14 mouse cellular contexts compared by ENCODE assay signal in the genomic region with DNA sequence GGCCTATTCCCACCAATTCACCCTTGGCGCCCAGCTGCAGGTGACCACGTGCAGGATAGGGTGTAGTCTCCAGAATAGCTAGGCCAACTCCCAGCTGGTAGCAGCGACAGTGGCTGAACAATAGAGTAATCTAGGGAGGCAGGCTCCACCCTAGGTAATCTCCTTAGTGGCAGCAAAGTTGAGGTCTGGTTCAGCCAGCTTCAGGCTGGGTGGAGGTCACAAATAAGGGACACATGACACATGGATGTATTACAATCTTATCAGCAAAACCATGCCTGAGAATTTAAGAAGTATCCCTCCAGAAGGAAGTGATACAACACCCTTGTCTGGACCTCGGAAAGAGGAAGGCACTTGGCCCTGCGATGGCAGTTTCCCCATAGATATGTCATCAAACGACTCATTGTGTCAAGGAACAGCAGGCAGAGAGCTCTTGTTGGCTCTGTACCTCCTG. TPM values are rescaled to one million over a fixed set of nuclear protein-coding genes. Genes with fewer than 3 reads are reported as not detected.
DNase-seq lines count a peak whose midpoint lies in the region; ATAC-seq and TF ChIP-seq lines count a peak whose summit lies in the region.
"Had no signal": no experiment of that assay in that cellular context is flagged by ENCODE, and none has a peak within 500 bp of the region (broad histone marks: within the 10 kb centered on the region; RNA-seq: fewer than 3 reads in every experiment).

No protein-coding gene starts in this region.

- 36% methylated on average over 6 of the region's 6 CpGs for WGBS in liver, embryonic 11.5 days
- WGBS in midbrain, embryonic 10.5 days: 63% methylated on average over 6 of the region's 6 CpGs

- H3K27ac ChIP-seq in CH12.LX (ENCODE audit: insufficient read depth, low read depth): no peak overlapping the region
- peak overlapping the region; percentile 68 for H3K27ac ChIP-seq in liver, embryonic 11.5 days (ENCODE audit: low read depth, low read length)
- no peak overlapping the region for H3K27ac ChIP-seq in midbrain, embryonic 10.5 days (replicated peaks)
- H3K27ac ChIP-seq: heart, embryonic 10.5 days; limb, embryonic 13.5 days; neural tube, embryonic 12.5 days had no signal

- dilution Hi-C loops in CH12.LX (cut with MboI; ENCODE audit: extremely low pct_ligation_motif_present, extremely low pct_unique_long_range_greater_than_20kb, low sequenced_read_pairs): no loop called here

- TF ChIP-seq EP300 in CH12.LX (IDR thresholded peaks at IDR 0.05; ENCODE audit: low read length): no peak

- H3K36me3 ChIP-seq in CH12.LX (replicated peaks in 1 of 2; ENCODE audit: control insufficient read depth in 1 of 2, insufficient read depth in 1 of 2, low read length in 1 of 2): no peaks in the 10 kb centered on the region
- H3K36me3 ChIP-seq in liver, embryonic 11.5 days (ENCODE audit: control insufficient read depth, insufficient read depth, low read length): no peaks in the 10 kb centered on the region
- no peaks in the 10 kb centered on the region for H3K36me3 ChIP-seq in midbrain, embryonic 10.5 days
- H3K36me3 ChIP-seq: heart, embryonic 10.5 days; limb, embryonic 13.5 days; neural tube, embryonic 12.5 days had no signal

- in situ Hi-C loops in CH12.LX (cut with MboI; ENCODE audit: low pct_ligation_motif_present, low pct_unique_long_range_greater_than_20kb, low sequenced_read_pairs): no loop called here

- no peaks in the 10 kb centered on the region for H3K27me3 ChIP-seq in CH12.LX (replicated peaks)
- no peaks in the 10 kb centered on the region for H3K27me3 ChIP-seq in liver, embryonic 11.5 days (replicated peaks; ENCODE audit: control insufficient read depth, insufficient read depth, low read length)
- no peaks in the 10 kb centered on the region for H3K27me3 ChIP-seq in midbrain, embryonic 10.5 days (ENCODE audit: low read depth, poor library complexity, severe bottlenecking)
- H3K27me3 ChIP-seq: limb, embryonic 13.5 days; neural tube, embryonic 12.5 days had no signal

- peaks cover 0 to 8% of the 10 kb centered on the region in 2 experiments; a peak in 2 of 4 replicates for H3K4me1 ChIP-seq in CH12.LX (ENCODE audit: control insufficient read depth in 1 of 2, insufficient read depth in 2 of 2)
- peaks cover 25% of the 10 kb centered on the region for H3K4me1 ChIP-seq in liver, embryonic 11.5 days (replicated peaks; ENCODE audit: control insufficient read depth, insufficient read depth, low read length)
- H3K4me1 ChIP-seq in midbrain, embryonic 10.5 days: no peaks in the 10 kb centered on the region
- H3K4me1 ChIP-seq: heart, embryonic 10.5 days; neural tube, embryonic 12.5 days had no signal

- H3K4me3 ChIP-seq in CH12.LX (replicated peaks in 1 of 3; ENCODE audit: low read depth in 2 of 3, low read length in 2 of 3, poor library complexity in 1 of 3): no peak overlapping the region
- H3K4me3 ChIP-seq in liver, embryonic 11.5 days (ENCODE audit: low read depth, low read length): no peak overlapping the region
- no peak overlapping the region for H3K4me3 ChIP-seq in midbrain, embryonic 10.5 days
- H3K4me3 ChIP-seq: heart, embryonic 10.5 days; limb, embryonic 13.5 days; neural tube, embryonic 12.5 days had no signal

- H3K79me2 ChIP-seq in CH12.LX (replicated peaks; ENCODE audit: control insufficient read depth, extremely low read depth, insufficient read depth, poor library complexity, severe bottlenecking): no peaks in the 10 kb centered on the region

- TF ChIP-seq POLR2A in CH12.LX (IDR thresholded peaks at IDR 0.05; ENCODE audit: low read depth, low read length): no peak

- DNase-seq in CH12.LX (ENCODE audit: extremely low read depth) (peak; percentile 27), adipocyte (ENCODE audit: low spot score) (peak; percentile 55)
- DNase-seq in liver, embryonic 11.5 days (ENCODE audit: low spot score): peak; percentile 48
- no peak for DNase-seq in left cerebral cortex, postnatal 10 days (ENCODE audit: extremely low spot score in 1 of 2, low spot score in 2 of 2)
- DNase-seq in spleen, adult 18-20 months: no peak
- DNase-seq in midbrain, embryonic 10.5 days (ENCODE audit: low spot score): no peak
- DNase-seq: adrenal gland, postnatal 10 days; cerebellum, adult 9-10 months; forebrain, postnatal 0 days; lung, postnatal 4 days had no signal

- intact Hi-C loops in left cerebral cortex, postnatal 10 days (cut with DNase I): no loop called here

- no peak overlapping the region for H3K9ac ChIP-seq in CH12.LX (ENCODE audit: insufficient read depth, low read depth)
- no peak overlapping the region for H3K9ac ChIP-seq in liver, embryonic 11.5 days (ENCODE audit: low read depth, low read length)
- H3K9ac ChIP-seq: forebrain, postnatal 0 days; limb, embryonic 13.5 days; neural tube, embryonic 12.5 days had no signal

- no peak for TF ChIP-seq RAD21 in CH12.LX (IDR thresholded peaks at IDR 0.05; ENCODE audit: low read depth, low read length)

- no peak overlapping the region for H3K4me2 ChIP-seq in CH12.LX (ENCODE audit: insufficient read depth, low read depth, poor library complexity, severe bottlenecking)
- H3K4me2 ChIP-seq in liver, embryonic 11.5 days: no peak overlapping the region
- H3K4me2 ChIP-seq: limb, embryonic 13.5 days; neural tube, embryonic 12.5 days had no signal

- no peaks in the 10 kb centered on the region for H3K9me3 ChIP-seq in CH12.LX (replicated peaks; ENCODE audit: low read length)
- H3K9me3 ChIP-seq in liver, embryonic 11.5 days (ENCODE audit: control insufficient read depth, low read length): no peaks in the 10 kb centered on the region
- no peaks in the 10 kb centered on the region for H3K9me3 ChIP-seq in midbrain, embryonic 10.5 days (replicated peaks)
- H3K9me3 ChIP-seq: heart, embryonic 10.5 days; limb, embryonic 13.5 days; neural tube, embryonic 12.5 days had no signal

- ATAC-seq in liver, embryonic 11.5 days (replicated peaks; ENCODE audit: low FRiP score): peak; percentile 89
- ATAC-seq in megakaryocyte progenitor cell, adult 5-6 weeks (replicated peaks; ENCODE audit: poor library complexity): peak; percentile 95
- ATAC-seq: forebrain, postnatal 0 days had no signal

- no peak for TF ChIP-seq CTCF in CH12.LX (conservative IDR thresholded peaks at IDR 0.05 in 1 of 2, IDR thresholded peaks at IDR 0.05 in 1 of 2; ENCODE audit: low read depth in 2 of 2, low read length in 2 of 2)

TF ChIP-seq in CH12.LX, 34 proteins besides CTCF, POLR2A, EP300 and RAD21:
- TF ChIP-seq RCOR1 (conservative IDR thresholded peaks at IDR 0.05; ENCODE audit: low read depth, low read length) (no peak), IRF4 (IDR thresholded peaks at IDR 0.05; ENCODE audit: low read depth, low read length) (no peak), SMC3 (IDR thresholded peaks at IDR 0.05; ENCODE audit: low read depth, low read length) (no peak)

RNA-seq across cellular contexts. Expression of a gene that starts 16.1 kb away (rescaled TPM):
- 0.25 and 0.38 TPM in 2 replicates for total RNA-seq in CH12.LX (2012; rRNA removed)
- not detected in 2 replicates for total RNA-seq in CH12.LX (2014; rRNA removed)
- 0.60 and 0.70 TPM in 2 replicates for polyA plus RNA-seq in CH12.LX (2012; ENCODE audit: insufficient read length, low read depth)
- polyA plus RNA-seq in liver, embryonic 11.5 days (2014; fragmentation: Nextera tagmentation; extraction: Ambion mirVana): 0.26 and 0.44 TPM in 2 replicates
- not detected in 2 replicates for total RNA-seq in megakaryocyte progenitor cell, adult 5-6 weeks (2015)
- total RNA-seq in megakaryocyte progenitor cell, adult 5-6 weeks (2017): 0.10 and 0.21 TPM in 2 replicates
- 1 to 10 TPM; 1.9 to 4.4 TPM for total RNA-seq in left cerebral cortex, postnatal 10 days (2021)
- polyA plus RNA-seq in midbrain, embryonic 10.5 days (2016; fragmentation: Nextera tagmentation; extraction: Ambion mirVana): 0.35 and 0.57 TPM in 2 replicates

RNA-seq across cellular contexts. Expression of a gene that starts 19.5 kb away (rescaled TPM):
- total RNA-seq in CH12.LX (2012; rRNA removed): 0.46 and 0.89 TPM in 2 replicates
- total RNA-seq in CH12.LX (2014; rRNA removed): 2.2 and 2.9 TPM in 2 replicates
- 1.4 and 2.6 TPM in 2 replicates for polyA plus RNA-seq in CH12.LX (2012; ENCODE audit: insufficient read length, low read depth)
- polyA plus RNA-seq in liver, embryonic 11.5 days (2014; fragmentation: Nextera tagmentation; extraction: Ambion mirVana): 2.2 and 2.4 TPM in 2 replicates
- total RNA-seq in megakaryocyte progenitor cell, adult 5-6 weeks (2015): 3.8 and 5.2 TPM in 2 replicates
- 0.62 and 4.2 TPM in 2 replicates for total RNA-seq in megakaryocyte progenitor cell, adult 5-6 weeks (2017)
- 1 to 10 TPM; 4.1 to 4.8 TPM for total RNA-seq in left cerebral cortex, postnatal 10 days (2021)
- polyA plus RNA-seq in midbrain, embryonic 10.5 days (2016; fragmentation: Nextera tagmentation; extraction: Ambion mirVana): 1.7 and 2.7 TPM in 2 replicates

RNA-seq across cellular contexts. Expression of a gene that starts 19.7 kb away (rescaled TPM):
- total RNA-seq in CH12.LX (2012; rRNA removed): 3.2 and 4.1 TPM in 2 replicates
- 8.3 and 8.8 TPM in 2 replicates for total RNA-seq in CH12.LX (2014; rRNA removed)
- polyA plus RNA-seq in CH12.LX (2012; ENCODE audit: insufficient read length, low read depth): 3.3 and 4.0 TPM in 2 replicates
- 9.2 and 10.7 TPM in 2 replicates for polyA plus RNA-seq in liver, embryonic 11.5 days (2014; fragmentation: Nextera tagmentation; extraction: Ambion mirVana)
- total RNA-seq in megakaryocyte progenitor cell, adult 5-6 weeks (2015): 3.4 and 6.0 TPM in 2 replicates
- total RNA-seq in megakaryocyte progenitor cell, adult 5-6 weeks (2017): 6.6 TPM in 2 replicates
- 1 to 10 TPM; 4.0 to 4.5 TPM for total RNA-seq in left cerebral cortex, postnatal 10 days (2021)
- 8.8 and 9.1 TPM in 2 replicates for polyA plus RNA-seq in midbrain, embryonic 10.5 days (2016; fragmentation: Nextera tagmentation; extraction: Ambion mirVana)

Comparison
In these comparisons a context has a peak if more than half of its experiments do, and no peak if none do; other contexts are left out.
1. DNase-seq: peak in CH12.LX (single experiment), adipocyte (single experiment) and liver, embryonic 11.5 days (single experiment); none in left cerebral cortex, postnatal 10 days (0 of 2), spleen, adult 18-20 months (0 of 2) and midbrain, embryonic 10.5 days (single experiment).